Mouse (Mus musculus): Measurements from ENCODE around the gene Poldip2. TPM values are rescaled to one million over a fixed set of nuclear protein-coding genes. Genes with fewer than 3 reads are reported as not detected.

The Poldip2 gene
- polyA plus RNA-seq, 1 experiment from 2014 or later = 192 TPM

- no peak overlapping the region for H3K9ac ChIP-seq (replicated peaks)
- peaks cover 71% of the 10 kb centered on the region for H3K36me3 ChIP-seq
- ATAC-seq (ENCODE audit: low FRiP score) = no peak
- peaks cover 13% of the 10 kb centered on the region for H3K27me3 ChIP-seq (replicated peaks)
- 64% methylated on average over 7 of the region's 7 CpGs for WGBS
- no peaks in the 10 kb centered on the region for H3K4me1 ChIP-seq
- H3K9me3 ChIP-seq (replicated peaks) = no peaks in the 10 kb centered on the region
- H3K4me3 ChIP-seq (replicated peaks) = no peak overlapping the region
- H3K27ac ChIP-seq (replicated peaks) = no peak overlapping the region
- H3K4me2 ChIP-seq = no peak overlapping the region
These were observed 28.4 kb upstream of the Poldip2 start for GRCm38 (mm10) chr11:78483639-78484038.

- 8% methylated on average over 8 of the region's 8 CpGs for WGBS
- Histone ChIP-seq H3K27me3 (replicated peaks) (peaks cover 31% of the 10 kb centered on the region), H3K36me3 (peaks cover 32% of the 10 kb centered on the region), H3K27ac (replicated peaks) (no peak overlapping the region), H3K9me3 (replicated peaks) (no peaks in the 10 kb centered on the region), H3K4me1 (peaks cover 11% of the 10 kb centered on the region), H3K9ac (replicated peaks) (no peak overlapping the region), H3K4me2 (no peak overlapping the region), H3K4me3 (replicated peaks) (no peak overlapping the region)
- no peak for ATAC-seq (ENCODE audit: low FRiP score)
These were observed 23.8 kb upstream of the Poldip2 start for GRCm38 (mm10) chr11:78488168-78488567.

DNA sequence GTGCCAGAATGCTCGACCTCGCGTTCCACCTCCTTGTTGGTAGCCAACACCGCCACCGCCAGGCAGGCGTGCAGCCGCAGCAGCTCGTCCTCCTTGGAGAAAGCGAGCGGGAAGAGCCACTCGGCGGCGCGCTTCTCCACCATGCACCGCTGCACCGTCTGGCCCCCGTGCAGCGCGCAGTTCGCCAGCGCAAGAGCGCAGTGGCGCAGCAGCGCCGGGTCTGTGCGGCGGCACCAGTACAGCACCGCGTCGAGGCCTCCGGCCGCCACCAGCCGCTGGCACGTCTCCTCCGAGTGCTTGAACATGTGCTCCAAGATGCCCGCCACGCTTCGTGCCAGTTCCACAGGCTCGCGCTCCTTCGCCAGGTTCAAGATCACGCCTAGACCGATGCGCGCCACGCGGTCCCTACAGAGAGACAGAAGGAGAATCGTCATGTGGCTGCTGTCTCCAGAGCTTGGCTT lies 21.2 kb upstream of the Poldip2 start:
- H3K36me3 ChIP-seq = peaks cover 16% of the 10 kb centered on the region
- WGBS = 8% methylated on average over 48 of the region's 48 CpGs
- peak overlapping the region; percentile 56 for H3K4me2 ChIP-seq
- H3K4me3 ChIP-seq (replicated peaks) = peak overlapping the region; percentile 30
- peak overlapping the region; percentile 28; the same call in 1 of the 2 replicates for H3K27ac ChIP-seq (replicated peaks)
- peaks cover 30% of the 10 kb centered on the region for H3K4me1 ChIP-seq
- H3K27me3 ChIP-seq (replicated peaks) = peaks cover 31% of the 10 kb centered on the region
- H3K9me3 ChIP-seq (replicated peaks) = no peaks in the 10 kb centered on the region
- H3K9ac ChIP-seq (replicated peaks) = peak overlapping the region; percentile 41
- peak; percentile 75 for ATAC-seq (ENCODE audit: low FRiP score)

- no peaks in the 10 kb centered on the region for H3K9me3 ChIP-seq (replicated peaks)
- peaks cover 22% of the 10 kb centered on the region for H3K27me3 ChIP-seq (replicated peaks)
- peak overlapping the region; percentile 70 for H3K4me2 ChIP-seq
- peak overlapping the region; percentile 78 for H3K9ac ChIP-seq (replicated peaks)
- no peaks in the 10 kb centered on the region for H3K36me3 ChIP-seq
- no peak for ATAC-seq (ENCODE audit: low FRiP score)
- H3K4me1 ChIP-seq = peaks cover 42% of the 10 kb centered on the region
- H3K4me3 ChIP-seq (replicated peaks) = peak overlapping the region; percentile 68
- H3K27ac ChIP-seq (replicated peaks) = peak overlapping the region; percentile 92; the same call in 1 of the 2 replicates
- WGBS = 9% methylated on average over 6 of the region's 6 CpGs
These were observed 16.1 kb upstream of the Poldip2 start for GRCm38 (mm10) chr11:78495904-78496303.

GRCm38 (mm10) chr11:78497071-78497541 lies 14.9 kb upstream of the Poldip2 start:
- Histone ChIP-seq H3K9me3 (replicated peaks) (no peaks in the 10 kb centered on the region), H3K36me3 (no peaks in the 10 kb centered on the region), H3K27ac (replicated peaks) (peak overlapping the region; percentile 92), H3K4me3 (replicated peaks) (peak overlapping the region; percentile 68), H3K27me3 (replicated peaks) (peaks cover 19% of the 10 kb centered on the region), H3K9ac (replicated peaks) (peak overlapping the region; percentile 78), H3K4me1 (peaks cover 39% of the 10 kb centered on the region), H3K4me2 (peak overlapping the region; percentile 70)
- under 1% methylated on average over 44 of the region's 44 CpGs for WGBS
- peak; percentile 76 for ATAC-seq (ENCODE audit: low FRiP score)

GRCm38 (mm10) chr11:78497544-78498522 lies 14.2 kb upstream of the Poldip2 start, which contains the start of gene Sarm1:
TSS of gene Sarm1 (minus strand) at chr11:78497754.
- ATAC-seq (ENCODE audit: low FRiP score) = peak; percentile 97
- no peaks in the 10 kb centered on the region for H3K36me3 ChIP-seq
- H3K4me3 ChIP-seq (replicated peaks) = peak within 1 kb of the TSS; percentile 68
- WGBS = 3% methylated on average over 36 of the region's 36 CpGs
- peak within 1 kb of the TSS; percentile 92 for H3K27ac ChIP-seq (replicated peaks)
- H3K27me3 ChIP-seq (replicated peaks) = peaks cover 19% of the 10 kb centered on the region
- H3K9ac ChIP-seq (replicated peaks) = peak within 1 kb of the TSS; percentile 78
- peak within 1 kb of the TSS; percentile 70 for H3K4me2 ChIP-seq
- H3K4me1 ChIP-seq = peaks cover 39% of the 10 kb centered on the region
- no peaks in the 10 kb centered on the region for H3K9me3 ChIP-seq (replicated peaks)

- ATAC-seq (ENCODE audit: low FRiP score) = no peak
These were observed 13.0 kb upstream of the Poldip2 start, which contains the start of gene Vtn for GRCm38 (mm10) chr11:78499004-78499403. TSS of gene Vtn (plus strand) at chr11:78499091.

GRCm38 (mm10) chr11:78499543-78499942 lies 12.4 kb upstream of the Poldip2 start:
- no peaks in the 10 kb centered on the region for H3K9me3 ChIP-seq (replicated peaks)
- peaks cover 33% of the 10 kb centered on the region for H3K4me1 ChIP-seq
- H3K36me3 ChIP-seq = no peaks in the 10 kb centered on the region
- peaks cover 19% of the 10 kb centered on the region for H3K27me3 ChIP-seq (replicated peaks)
- ATAC-seq (ENCODE audit: low FRiP score) = no peak
- H3K4me3 ChIP-seq (replicated peaks) = peak overlapping the region; percentile 10; the same call in 1 of the 2 replicates
- 0 out of 2 replicates have a peak overlapping the region, but pooled peaks have one; percentile 45 for H3K27ac ChIP-seq (replicated peaks)
- 56% methylated on average over 16 of the region's 16 CpGs for WGBS
- peak overlapping the region; percentile 0; the same call in 1 of the 2 replicates for H3K4me2 ChIP-seq
- H3K9ac ChIP-seq (replicated peaks) = no peak overlapping the region

More at GRCm38 (mm10) chr11:78499004-78499403, 13.0 kb upstream of the Poldip2 start, which contains the start of gene Vtn:
- peak within 1 kb of the TSS; percentile 70 for H3K4me2 ChIP-seq
- 60% methylated on average over 7 of the region's 7 CpGs for WGBS
- no peaks in the 10 kb centered on the region for H3K9me3 ChIP-seq (replicated peaks)
- H3K4me1 ChIP-seq = peaks cover 38% of the 10 kb centered on the region
- H3K9ac ChIP-seq (replicated peaks) = peak within 1 kb of the TSS; percentile 50
- H3K36me3 ChIP-seq = no peaks in the 10 kb centered on the region
- peaks cover 19% of the 10 kb centered on the region for H3K27me3 ChIP-seq (replicated peaks)
- peak within 1 kb of the TSS; percentile 68 for H3K4me3 ChIP-seq (replicated peaks)
- peak within 1 kb of the TSS; percentile 92 for H3K27ac ChIP-seq (replicated peaks)

GRCm38 (mm10) chr11:78500623-78501202 lies 11.3 kb upstream of the Poldip2 start:
- Histone ChIP-seq H3K27me3 (replicated peaks) (peaks cover 19% of the 10 kb centered on the region), H3K4me2 (peak overlapping the region; percentile 15), H3K9ac (replicated peaks) (no peak overlapping the region), H3K9me3 (replicated peaks) (no peaks in the 10 kb centered on the region), H3K36me3 (peaks cover 4% of the 10 kb centered on the region), H3K4me3 (replicated peaks) (peak overlapping the region; percentile 14), H3K27ac (replicated peaks) (no peak overlapping the region), H3K4me1 (peaks cover 21% of the 10 kb centered on the region)
- ATAC-seq (ENCODE audit: low FRiP score) = no peak
- 80% methylated on average over 9 of the region's 9 CpGs for WGBS

- Histone ChIP-seq H3K9me3 (replicated peaks) (no peaks in the 10 kb centered on the region), H3K4me2 (no peak overlapping the region), H3K27me3 (replicated peaks) (peaks cover 19% of the 10 kb centered on the region), H3K36me3 (peaks cover 13% of the 10 kb centered on the region), H3K9ac (replicated peaks) (no peak overlapping the region), H3K27ac (replicated peaks) (no peak overlapping the region), H3K4me1 (peaks cover 13% of the 10 kb centered on the region), H3K4me3 (replicated peaks) (no peak overlapping the region)
- ATAC-seq (ENCODE audit: low FRiP score) = no peak
- WGBS = 87% methylated on average over 20 of the region's 20 CpGs
These were observed 10.5 kb upstream of the Poldip2 start for GRCm38 (mm10) chr11:78501529-78501928.

GRCm38 (mm10) chr11:78502909-78503650 lies 8.9 kb upstream of the Poldip2 start, which contains the start of gene Sebox:
TSS of gene Sebox (plus strand) at chr11:78503447.
- no peak within 1 kb of the TSS for H3K27ac ChIP-seq (replicated peaks)
- H3K27me3 ChIP-seq (replicated peaks) = peaks cover 19% of the 10 kb centered on the region
- 66% methylated on average over 7 of the region's 7 CpGs for WGBS
- no peak for ATAC-seq (ENCODE audit: low FRiP score)
- no peak within 1 kb of the TSS for H3K4me2 ChIP-seq
- H3K9ac ChIP-seq (replicated peaks) = no peak within 1 kb of the TSS
- H3K9me3 ChIP-seq (replicated peaks) = no peaks in the 10 kb centered on the region
- H3K36me3 ChIP-seq = peaks cover 27% of the 10 kb centered on the region
- no peak within 1 kb of the TSS for H3K4me3 ChIP-seq (replicated peaks)
- peaks cover 4% of the 10 kb centered on the region for H3K4me1 ChIP-seq
